Mouse (Mus musculus) CH12F3 (cell line): ENCODE measurements around the gene Ddx23.

Source experiments
- in situ Hi-C: fragments of 300-500 bp; cut with MboI; formaldehyde crosslinking; loops from 2 replicates; pipeline ENCODE4 v1.14.3; 2020; ENCODE audit warnings: low sequenced_read_pairs

Ddx23 gene

DNA sequence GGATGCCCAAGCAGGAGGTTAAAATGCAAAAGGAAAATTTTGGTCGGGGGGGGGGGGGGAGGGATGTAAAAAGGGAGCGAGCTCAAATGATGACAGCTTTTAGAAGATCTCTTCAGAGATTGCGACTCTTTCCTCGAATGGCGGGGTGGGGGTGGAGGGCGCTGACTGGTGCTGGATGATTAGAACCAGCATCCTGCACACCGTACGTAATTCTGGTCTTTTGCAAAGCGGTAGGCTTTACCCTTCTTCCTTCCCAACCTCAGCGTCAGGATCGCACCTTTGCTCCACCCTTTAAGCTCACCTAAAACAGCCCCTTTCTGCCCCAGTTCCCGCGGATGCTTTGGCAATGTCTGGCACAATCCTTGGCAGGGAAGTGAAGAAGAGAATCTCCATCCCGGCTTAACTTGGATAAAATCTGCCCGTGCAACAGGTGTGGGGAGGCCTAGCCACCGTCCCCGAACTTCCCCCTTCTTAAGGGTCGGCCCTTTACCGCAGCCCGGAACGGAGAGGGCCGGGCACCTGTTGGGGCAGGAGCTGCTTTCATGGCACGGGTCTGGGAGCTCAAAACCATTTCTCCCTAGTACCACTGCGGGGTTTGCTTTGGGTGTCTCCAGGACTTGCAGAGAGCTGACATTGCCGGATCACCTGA lies 28.7 kb downstream of the Ddx23 start:
- in situ Hi-C loops, result no loop called here

- in situ Hi-C loops, result no loop called here
Measured at GRCm38 (mm10) chr15:98632921-98633320, 29.8 kb downstream of the Ddx23 start.

DNA sequence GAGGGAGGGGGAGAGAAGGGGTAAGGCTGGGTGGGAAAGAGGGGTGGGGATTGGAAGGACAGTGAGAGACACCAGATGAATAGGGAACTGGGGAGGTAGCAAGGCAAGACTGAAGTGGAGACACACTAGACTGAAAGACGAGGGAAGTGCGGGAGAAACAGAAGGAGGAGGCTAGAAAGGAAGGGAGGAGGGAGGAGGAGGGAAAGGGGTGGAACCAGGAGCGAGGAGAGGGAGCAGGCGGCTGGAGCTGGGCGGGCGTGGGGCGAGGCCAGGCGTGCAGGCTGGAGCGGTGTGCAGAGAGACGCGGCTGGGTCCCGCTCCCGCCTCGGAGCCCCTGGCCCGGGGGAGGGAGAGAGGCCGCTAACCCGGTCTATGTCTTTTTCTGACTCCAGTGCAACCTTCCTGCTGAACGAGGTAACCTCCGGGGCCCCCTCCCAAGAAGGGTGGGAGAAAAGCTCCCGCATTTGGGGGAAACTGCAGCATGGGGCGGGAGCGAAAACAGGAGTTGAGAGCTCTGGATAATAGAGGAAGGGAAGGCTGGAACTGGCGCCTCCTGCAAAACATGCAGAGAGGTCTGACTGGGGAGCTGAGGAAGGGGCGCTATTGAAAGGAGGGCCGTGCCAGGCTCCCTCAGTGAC lies 30.5 kb downstream of the Ddx23 start:
- in situ Hi-C loops, result no loop called here

DNA sequence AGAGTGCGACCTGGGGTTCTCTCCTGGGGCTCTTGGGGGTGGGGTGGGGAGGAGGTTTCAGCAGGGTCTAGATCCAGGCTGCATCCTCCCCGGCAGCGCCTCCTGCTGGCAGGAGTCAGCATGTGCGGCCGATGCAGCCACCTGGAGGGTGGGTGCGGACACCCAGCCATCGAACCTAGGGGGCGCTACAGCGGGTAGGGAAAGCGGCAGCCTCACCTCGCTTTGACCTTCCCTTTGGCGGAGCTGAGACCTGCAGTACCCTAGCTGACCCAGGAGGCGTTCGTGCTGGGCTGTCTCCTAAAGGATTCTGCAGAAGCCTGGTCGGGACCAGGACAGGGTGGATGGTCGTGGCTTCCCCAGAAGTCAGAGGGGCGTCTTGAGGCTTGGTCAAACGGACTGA lies 31.2 kb downstream of the Ddx23 start:
- in situ Hi-C loops, result no loop called here

GRCm38 (mm10) chr15:98630540-98630939 lies 32.2 kb downstream of the Ddx23 start, which contains the start of gene Cacnb3:
TSS of gene Cacnb3 (plus strand) at chr15:98630840.
- in situ Hi-C loops, result no loop called here

DNA sequence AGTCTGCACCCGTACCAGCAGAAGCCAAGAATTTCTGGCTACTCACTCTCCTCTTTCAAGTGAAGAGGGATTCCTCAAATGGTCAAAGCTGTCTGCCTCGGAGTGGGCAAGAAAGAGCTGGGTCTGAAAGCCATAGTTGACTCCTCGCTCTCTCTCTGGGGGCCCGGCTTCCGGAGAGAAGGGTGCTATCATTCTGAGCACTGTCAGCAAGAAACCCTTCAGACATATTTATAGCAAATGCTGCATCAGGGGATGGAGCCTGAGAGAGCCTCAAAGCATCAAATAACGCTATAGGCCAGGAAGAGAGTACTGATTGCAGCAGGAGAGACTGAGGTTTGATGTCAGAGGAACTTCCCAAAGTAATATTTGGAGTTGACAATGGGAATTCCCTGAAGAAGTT lies 33.2 kb downstream of the Ddx23 start:
- in situ Hi-C loops, result no loop called here

DNA sequence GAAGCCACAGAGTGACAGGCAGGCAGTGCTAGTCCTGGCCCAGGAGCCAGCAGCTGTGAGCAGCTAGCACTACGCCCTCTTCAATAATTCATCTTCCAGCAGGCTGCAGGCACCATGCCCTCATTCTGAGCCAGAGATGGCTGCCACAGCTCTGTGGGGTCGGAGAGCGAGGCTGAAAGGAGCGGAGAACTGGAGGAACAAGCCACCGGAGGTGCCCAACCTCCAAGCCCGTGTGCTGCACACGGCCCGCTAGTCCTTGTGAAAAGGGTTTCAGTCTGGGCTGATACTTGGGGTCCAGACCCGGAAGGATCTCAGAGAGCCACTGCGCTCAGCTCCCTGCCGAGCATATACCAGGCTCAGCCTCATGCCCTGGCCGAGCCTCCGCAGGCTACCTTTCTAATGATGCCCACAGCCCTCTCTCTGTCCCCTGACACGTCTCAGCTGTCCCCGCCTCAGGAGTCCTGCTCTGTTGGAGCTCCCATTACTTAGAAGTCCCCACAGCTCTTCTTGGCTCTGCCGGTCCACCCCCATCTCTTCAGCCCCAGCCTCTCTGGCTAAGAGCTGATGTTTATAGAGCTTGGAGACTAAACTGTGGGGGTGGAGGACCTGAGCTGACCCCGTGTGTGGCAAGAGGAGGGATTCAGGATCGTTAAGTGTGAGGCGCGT lies 34.0 kb downstream of the Ddx23 start:
- in situ Hi-C loops, result no loop called here

GRCm38 (mm10) chr15:98626487-98627212 lies 36.0 kb downstream of the Ddx23 start:
- in situ Hi-C loops, result no loop called here

DNA sequence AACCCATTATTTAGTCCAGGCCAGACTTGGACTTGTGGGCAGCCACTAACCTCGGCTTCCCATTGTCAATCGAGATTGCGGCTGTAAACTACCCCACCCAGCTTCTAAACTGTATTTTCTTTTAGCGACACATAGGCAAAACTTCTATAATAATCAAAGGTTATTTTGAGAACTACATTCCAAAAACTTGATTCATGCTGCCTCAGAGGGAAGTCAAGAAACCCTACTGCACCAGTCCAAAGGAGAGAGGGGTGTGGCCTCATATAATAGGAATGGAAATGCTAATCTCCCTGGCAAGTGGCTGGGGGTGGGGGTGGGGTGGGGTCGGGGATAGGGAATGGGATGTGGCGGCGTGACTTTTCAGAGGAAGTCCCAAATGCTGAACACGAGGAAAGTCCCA lies 36.6 kb downstream of the Ddx23 start:
- in situ Hi-C loops, result no loop called here

GRCm38 (mm10) chr15:98623361-98623821 lies 39.3 kb downstream of the Ddx23 start:
- in situ Hi-C loops, result no loop called here

DNA sequence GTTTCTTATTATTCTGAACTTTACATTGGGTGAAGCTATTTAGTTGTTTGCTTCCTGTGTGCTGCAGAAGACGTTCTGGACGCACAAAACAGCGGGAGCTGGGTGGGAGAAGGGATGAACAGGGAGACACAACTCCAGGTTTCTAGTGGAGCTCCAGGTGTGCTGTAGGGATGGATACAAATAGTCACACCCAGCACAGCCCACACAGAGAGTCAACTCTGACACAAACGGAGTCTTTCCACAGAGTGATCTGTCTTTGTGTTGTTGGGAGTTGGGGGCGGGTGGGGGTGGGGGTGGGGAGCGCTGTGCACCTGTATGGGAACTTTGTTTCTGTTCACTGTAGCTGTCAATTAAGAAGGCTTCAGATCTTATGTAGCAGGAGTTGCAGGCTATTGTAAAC lies 40.0 kb downstream of the Ddx23 start:
- in situ Hi-C loops, result no loop called here

GRCm38 (mm10) chr15:98622199-98622598 lies 40.5 kb downstream of the Ddx23 start:
- in situ Hi-C loops, result no loop called here

GRCm38 (mm10) chr15:98617176-98617537 lies 45.5 kb downstream of the Ddx23 start:
- in situ Hi-C loops, result loop anchor here (5.0 kb wide), 1 partner anchor 35 kb away; no protein-coding TSS in a partner anchor

- in situ Hi-C loops, result loop anchor here (5.0 kb wide), 1 partner anchor 34 kb away; no protein-coding TSS in a partner anchor
Measured at GRCm38 (mm10) chr15:98616362-98617175, 46.1 kb downstream of the Ddx23 start.

DNA sequence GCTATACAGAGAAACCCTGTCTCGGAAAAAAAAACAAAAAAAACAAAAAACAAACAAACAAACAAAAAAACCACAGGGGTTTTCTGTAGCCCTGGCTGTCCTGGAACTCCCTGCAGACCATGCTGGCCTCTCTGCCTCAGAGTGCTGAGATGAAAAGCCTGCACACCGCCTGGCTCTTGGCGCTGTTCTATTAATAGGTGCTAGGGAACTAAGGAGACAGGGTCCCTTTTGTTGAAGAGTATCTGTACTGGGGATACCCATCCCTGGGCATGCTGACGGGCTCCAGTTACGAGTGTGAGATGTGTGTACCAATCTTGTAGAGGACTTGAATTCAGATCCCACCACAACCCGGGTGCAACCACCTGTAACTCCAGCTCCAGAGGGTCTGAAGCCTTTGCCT lies 46.9 kb downstream of the Ddx23 start:
- in situ Hi-C loops, result loop anchor here (5.0 kb wide), 1 partner anchor 33 kb away; no protein-coding TSS in a partner anchor

- in situ Hi-C loops, result loop anchor here (5.0 kb wide), 1 partner anchor 33 kb away; no protein-coding TSS in a partner anchor
Measured at GRCm38 (mm10) chr15:98614971-98615370, 47.7 kb downstream of the Ddx23 start.

- in situ Hi-C loops, result no loop called here
Measured at GRCm38 (mm10) chr15:98614551-98614950, 48.1 kb downstream of the Ddx23 start.

DNA sequence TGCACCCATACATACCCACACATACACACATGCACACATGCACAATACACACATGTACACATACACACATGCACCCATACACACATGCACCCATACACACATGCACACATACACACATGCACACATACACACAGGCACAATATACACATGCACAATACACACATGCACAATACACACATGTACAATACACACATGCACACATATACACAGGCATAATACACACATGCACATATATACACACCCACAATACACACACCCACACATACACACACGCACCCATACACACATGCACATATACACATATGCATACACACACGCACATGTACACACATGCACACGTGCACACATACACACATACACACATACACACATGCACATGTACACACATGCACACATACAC lies 50.5 kb downstream of the Ddx23 start:
- in situ Hi-C loops, result no loop called here

- in situ Hi-C loops, result no loop called here
Measured at GRCm38 (mm10) chr15:98610131-98610633, 52.5 kb downstream of the Ddx23 start.
